In the genomic region with DNA sequence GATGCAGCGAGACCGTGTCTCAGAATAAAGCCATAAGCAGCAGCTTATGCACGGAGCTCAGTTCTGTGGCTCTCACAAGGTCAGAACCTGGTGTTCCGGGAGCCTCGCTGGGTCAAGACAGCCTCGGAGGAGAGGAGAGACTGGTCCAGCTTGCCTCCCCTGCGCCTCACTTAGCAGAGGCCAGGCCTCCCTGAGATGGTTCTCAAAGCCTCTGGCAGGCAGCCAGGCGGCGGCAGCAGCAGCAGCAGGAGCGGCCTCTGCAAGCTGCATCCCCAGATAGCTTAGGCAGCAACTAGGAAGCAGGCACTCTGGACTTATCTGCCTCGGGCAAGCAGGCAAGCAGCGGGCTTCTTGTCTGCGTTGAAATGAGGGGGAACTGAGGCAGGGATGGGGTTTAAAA, we compare ENCODE assay signal across 9 mouse cellular contexts. TPM values are rescaled to one million over a fixed set of nuclear protein-coding genes. Genes with fewer than 3 reads are reported as not detected.
DNase-seq lines count a peak whose midpoint lies in the region; ATAC-seq and TF ChIP-seq lines count a peak whose summit lies in the region.
"Had no signal": no experiment of that assay in that cellular context is flagged by ENCODE, and none has a peak within 500 bp of the region (broad histone marks: within the 10 kb centered on the region; RNA-seq: fewer than 3 reads in every experiment).

No protein-coding gene starts in this region.

- H3K27ac ChIP-seq in gastrocnemius, adult 2 months = peak overlapping the region; percentile 98
- peak overlapping the region; percentile 100 for H3K27ac ChIP-seq in intestine, embryonic 14.5 days (ENCODE audit: low read depth)
- peak overlapping the region; percentile 98 for H3K27ac ChIP-seq in limb, embryonic 11.5 days (replicated peaks; ENCODE audit: low read depth, low read length)
- peak overlapping the region; percentile 100 for H3K27ac ChIP-seq in midbrain, embryonic 13.5 days

- H3K9me3 ChIP-seq in intestine, embryonic 14.5 days (ENCODE audit: control insufficient read depth, low read length) = no peaks in the 10 kb centered on the region
- H3K9me3 ChIP-seq in limb, embryonic 11.5 days (ENCODE audit: control insufficient read depth, low read length) = no peaks in the 10 kb centered on the region
- no peaks in the 10 kb centered on the region for H3K9me3 ChIP-seq in midbrain, embryonic 13.5 days

- H3K27me3 ChIP-seq in intestine, embryonic 14.5 days (replicated peaks; ENCODE audit: control insufficient read depth, insufficient read depth, low read length) = no peaks in the 10 kb centered on the region
- no peaks in the 10 kb centered on the region for H3K27me3 ChIP-seq in limb, embryonic 11.5 days (ENCODE audit: control insufficient read depth, insufficient read depth, low read length)
- no peaks in the 10 kb centered on the region for H3K27me3 ChIP-seq in midbrain, embryonic 13.5 days

- no peak for TF ChIP-seq CTCF in gastrocnemius, adult 2 months (IDR thresholded peaks at IDR 0.05)

- H3K4me2 ChIP-seq in intestine, embryonic 14.5 days (ENCODE audit: low read length) = 0 out of 2 replicates have a peak overlapping the region, but pooled peaks have one; percentile 5
- peak overlapping the region; percentile 3; the same call in 1 of the 2 replicates for H3K4me2 ChIP-seq in limb, embryonic 11.5 days (ENCODE audit: low read depth, severe bottlenecking)
- peak overlapping the region; percentile 21 for H3K4me2 ChIP-seq in midbrain, embryonic 13.5 days (replicated peaks)

- H3K9ac ChIP-seq in intestine, embryonic 14.5 days (ENCODE audit: low read length) = 0 out of 2 replicates have a peak overlapping the region, but pooled peaks have one; percentile 11
- H3K9ac ChIP-seq in limb, embryonic 11.5 days (ENCODE audit: low read length) = peak overlapping the region; percentile 56
- H3K9ac ChIP-seq in midbrain, embryonic 13.5 days (replicated peaks) = peak overlapping the region; percentile 75

- H3K4me3 ChIP-seq in gastrocnemius, adult 2 months = no peak overlapping the region
- H3K4me3 ChIP-seq in intestine, embryonic 14.5 days (ENCODE audit: low read depth, low read length) = no peak overlapping the region
- H3K4me3 ChIP-seq in limb, embryonic 11.5 days (ENCODE audit: low read depth, low read length) = no peak overlapping the region
- no peak overlapping the region for H3K4me3 ChIP-seq in midbrain, embryonic 13.5 days (replicated peaks)
- H3K4me3 ChIP-seq: myocyte had no signal

- peaks cover 58% of the 10 kb centered on the region for H3K4me1 ChIP-seq in intestine, embryonic 14.5 days (replicated peaks; ENCODE audit: control insufficient read depth, insufficient read depth, low read length)
- H3K4me1 ChIP-seq in limb, embryonic 11.5 days (ENCODE audit: control insufficient read depth, insufficient read depth, low read length) = peaks cover 56% of the 10 kb centered on the region
- H3K4me1 ChIP-seq in midbrain, embryonic 13.5 days (replicated peaks) = peaks cover 64% of the 10 kb centered on the region

- WGBS in intestine, embryonic 14.5 days = 5% methylated on average over 13 of the region's 13 CpGs
- 18% methylated on average over 13 of the region's 13 CpGs for WGBS in limb, embryonic 11.5 days
- WGBS in midbrain, embryonic 13.5 days = 9% methylated on average over 13 of the region's 13 CpGs

- intact Hi-C loops in gastrocnemius, adult 2 months (cut with DNase I) = no loop called here

- DNase-seq in gastrocnemius, adult 2 months = peak; percentile 81
- no peak for DNase-seq in gastrocnemius, adult 18-20 months (ENCODE audit: low spot score)
- peak; percentile 92 to 95 for DNase-seq in cerebellum, postnatal 10 days
- DNase-seq in frontal cortex, postnatal 36 days (ENCODE audit: low spot score in 2 of 2) = peak; percentile 72 to 73
- peak; percentile 87 for DNase-seq in intestine, embryonic 14.5 days (ENCODE audit: low spot score)
- DNase-seq in limb, embryonic 11.5 days (ENCODE audit: low spot score) = peak; percentile 80
- peak; percentile 79 to 87 for DNase-seq in spleen, postnatal 14 days (ENCODE audit: low spot score in 2 of 2)

- ATAC-seq in intestine, embryonic 14.5 days (replicated peaks; ENCODE audit: low FRiP score, low TSS enrichment, low read depth) = no peak
- no peak for ATAC-seq in limb, embryonic 11.5 days (ENCODE audit: insufficient number of reproducible peaks, low FRiP score, low TSS enrichment, low read depth)
- ATAC-seq in midbrain, embryonic 13.5 days = peak; percentile 49

- H3K36me3 ChIP-seq in intestine, embryonic 14.5 days (ENCODE audit: control insufficient read depth, insufficient read depth, low read length) = no peaks in the 10 kb centered on the region
- H3K36me3 ChIP-seq in limb, embryonic 11.5 days (ENCODE audit: control insufficient read depth, insufficient read depth, low read length) = no peaks in the 10 kb centered on the region
- no peaks in the 10 kb centered on the region for H3K36me3 ChIP-seq in midbrain, embryonic 13.5 days

RNA-seq across cellular contexts. Expression of a gene that starts 10.4 kb away (rescaled TPM):
- total RNA-seq in gastrocnemius, adult 2 months (2021) = 10 to 100 TPM; 13.1 to 23.3 TPM
- 10 to 100 TPM; 16.4 to 17.2 TPM for total RNA-seq in gastrocnemius, adult 18-20 months (2021)
- 49.2 and 53.6 TPM in 2 replicates for polyA plus RNA-seq in intestine, embryonic 14.5 days (2014; fragmentation: Nextera tagmentation; extraction: Ambion mirVana)
- 43.5 and 46.9 TPM in 2 replicates for polyA plus RNA-seq in limb, embryonic 11.5 days (2014; fragmentation: Nextera tagmentation; extraction: Ambion mirVana)
- polyA plus RNA-seq in midbrain, embryonic 13.5 days (2015; fragmentation: Nextera tagmentation; extraction: Ambion mirVana) = 85.4 and 86.8 TPM in 2 replicates

Comparison
In these comparisons a context has a peak if more than half of its experiments do, and no peak if none do; other contexts are left out.
1. H3K9ac ChIP-seq: peak in every context shown above with its lines; median percentile 75 in midbrain, embryonic 13.5 days; 56 in limb, embryonic 11.5 days; 11 in intestine, embryonic 14.5 days.